Mouse (Mus musculus) ES-Bruce4 (cell line): Measurements from ENCODE around the gene Sqstm1. TPM values are rescaled to one million over a fixed set of nuclear protein-coding genes. Genes with fewer than 3 reads are reported as not detected.

Source experiments
- H3K27ac ChIP-seq: 2 replicates; pipeline ENCODE4 v1.5.1; 2012; ENCODE audit warnings: low read length, inconsistent platforms; ENCODE audit not compliant: insufficient read depth
- H3K27me3 ChIP-seq: 2 replicates; pipeline ENCODE4 v1.6.1; 2012; ENCODE audit warnings: mild to moderate bottlenecking, low read length, inconsistent platforms; ENCODE audit not compliant: control insufficient read depth, poor library complexity, insufficient read depth, severe bottlenecking
- H3K36me3 ChIP-seq: 2 replicates; pipeline ENCODE4 v1.6.1; 2012; ENCODE audit warnings: inconsistent platforms, mild to moderate bottlenecking, low read length, moderate library complexity; ENCODE audit not compliant: control insufficient read depth, poor library complexity, insufficient read depth, severe bottlenecking
- H3K4me1 ChIP-seq: one replicate; pipeline ENCODE4 v1.8.1; 2011; ENCODE audit warnings: low read length; ENCODE audit not compliant: control insufficient read depth, insufficient read depth
- H3K4me3 ChIP-seq: 2 replicates; pipeline ENCODE4 v1.5.1; 2011; ENCODE audit warnings: low read depth, mild to moderate bottlenecking, low read length
- H3K9ac ChIP-seq: 2 replicates; pipeline ENCODE4 v1.6.1; 2012; ENCODE audit warnings: low read depth, mild to moderate bottlenecking, inconsistent platforms; ENCODE audit not compliant: poor library complexity, severe bottlenecking
- H3K9me3 ChIP-seq: replicated peaks from 2 replicates; pipeline ENCODE4 v1.6.1; 2012; ENCODE audit warnings: mild to moderate bottlenecking, low read length, inconsistent platforms; ENCODE audit not compliant: control insufficient read depth, poor library complexity, insufficient read depth, severe bottlenecking
- CTCF ChIP-seq: IDR thresholded peaks from one replicate; pipeline ENCODE4 v1.8.1; 2011; ENCODE audit warnings: low read depth, low read length
- EP300 ChIP-seq: IDR thresholded peaks from 2 replicates; pipeline ENCODE4 v1.6.1; 2011; ENCODE audit warnings: low read depth, low read length; ENCODE audit not compliant: insufficient read depth
- POLR2A ChIP-seq: IDR thresholded peaks from one replicate; pipeline ENCODE4 v1.8.1; 2011; ENCODE audit warnings: low read length; ENCODE audit not compliant: insufficient read depth
- polyA plus RNA-seq: library from polyadenylated mRNA; stranded (reverse); fragments of >200 nt; gene quantifications from 2 replicates; pipeline ENCODE4 v1.2.4, GENCODE M21; 2011; ENCODE audit warnings: low read depth; ENCODE audit not compliant: missing spikeins, insufficient read depth, insufficient read length

Gene Sqstm1
- polyA plus RNA-seq, 1 experiment = 259 TPM

DNA sequence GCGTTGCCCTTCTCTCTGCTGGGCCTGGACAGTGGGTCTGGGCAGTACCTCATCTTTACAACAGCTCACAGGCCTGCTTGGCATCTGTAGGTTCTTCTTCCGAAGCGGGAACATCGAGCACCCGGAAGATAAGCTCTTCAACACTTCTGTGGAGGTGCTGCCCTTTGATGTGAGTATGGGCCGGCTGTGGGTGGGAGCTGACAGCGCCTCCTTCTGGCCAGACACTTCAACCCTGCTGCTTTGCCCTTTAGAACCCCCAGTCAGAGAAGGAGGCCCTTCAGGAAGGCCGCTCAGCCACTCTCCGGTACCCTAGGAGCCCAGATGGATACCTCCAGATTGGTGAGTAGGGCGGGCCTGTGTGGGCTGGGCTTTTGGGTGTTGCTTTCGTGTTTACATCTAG, 23.4 kb upstream of the Sqstm1 start:
- H3K27ac ChIP-seq = no peak overlapping the region
- TF ChIP-seq CTCF (peak; percentile 58), POLR2A (no peak)
- H3K4me3 ChIP-seq = no peak overlapping the region
- peaks cover 8% of the 10 kb centered on the region for H3K4me1 ChIP-seq
- no peaks in the 10 kb centered on the region for H3K9me3 ChIP-seq
- no peaks in the 10 kb centered on the region for H3K36me3 ChIP-seq
- no peak overlapping the region for H3K9ac ChIP-seq
- no peaks in the 10 kb centered on the region for H3K27me3 ChIP-seq

DNA sequence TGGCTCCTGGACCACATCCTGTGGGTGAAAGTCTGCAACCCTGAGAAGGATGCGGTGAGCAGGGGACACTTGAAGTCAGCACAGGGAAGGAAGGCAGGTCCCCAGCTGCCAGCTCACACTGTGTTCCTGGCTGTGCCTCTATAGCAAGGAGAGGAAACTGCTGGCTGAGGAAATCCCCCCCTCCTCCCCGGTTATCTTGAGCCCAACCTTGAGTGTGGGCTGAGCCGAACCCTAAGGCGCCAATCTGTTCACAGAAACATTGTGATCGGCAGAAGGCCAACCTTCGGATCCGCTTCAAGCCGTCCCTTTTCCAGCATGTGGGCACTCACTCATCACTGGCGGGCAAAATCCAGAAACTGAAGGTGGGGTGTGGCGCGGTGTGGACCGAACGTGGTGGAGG, 22.4 kb upstream of the Sqstm1 start:
- Histone ChIP-seq H3K4me1 (peaks cover 7% of the 10 kb centered on the region), H3K4me3 (no peak overlapping the region), H3K27me3 (no peaks in the 10 kb centered on the region), H3K36me3 (no peaks in the 10 kb centered on the region), H3K9me3 (no peaks in the 10 kb centered on the region), H3K9ac (no peak overlapping the region), H3K27ac (no peak overlapping the region)
- TF ChIP-seq CTCF (no peak), EP300 (no peak), POLR2A (no peak)

DNA sequence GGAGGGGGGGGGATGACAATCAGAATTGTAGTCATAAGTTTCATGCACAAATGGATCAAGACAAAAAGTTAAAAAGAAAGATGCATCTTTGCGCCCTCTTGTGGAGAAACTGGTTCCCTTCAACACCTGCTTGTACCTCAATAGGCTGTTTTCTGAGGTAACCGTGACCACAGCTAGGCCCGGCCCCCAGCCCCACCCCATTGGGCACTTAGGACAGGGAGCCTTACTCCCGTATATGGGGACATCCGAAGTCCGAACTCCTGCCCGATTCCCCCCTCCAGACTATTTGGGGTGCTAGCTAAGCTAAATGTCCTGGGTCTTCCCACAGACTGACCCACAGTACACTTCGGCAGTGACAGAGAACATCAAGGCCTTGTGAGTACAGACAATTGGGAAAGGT, 20.8 kb upstream of the Sqstm1 start:
- H3K27ac ChIP-seq = no peak overlapping the region
- no peaks in the 10 kb centered on the region for H3K9me3 ChIP-seq
- H3K9ac ChIP-seq = no peak overlapping the region
- no peaks in the 10 kb centered on the region for H3K27me3 ChIP-seq
- TF ChIP-seq EP300 = no peak
- TF ChIP-seq CTCF = peak; percentile 33
- peaks cover 8% of the 10 kb centered on the region for H3K4me1 ChIP-seq
- H3K36me3 ChIP-seq = no peaks in the 10 kb centered on the region
- no peak overlapping the region for H3K4me3 ChIP-seq

DNA sequence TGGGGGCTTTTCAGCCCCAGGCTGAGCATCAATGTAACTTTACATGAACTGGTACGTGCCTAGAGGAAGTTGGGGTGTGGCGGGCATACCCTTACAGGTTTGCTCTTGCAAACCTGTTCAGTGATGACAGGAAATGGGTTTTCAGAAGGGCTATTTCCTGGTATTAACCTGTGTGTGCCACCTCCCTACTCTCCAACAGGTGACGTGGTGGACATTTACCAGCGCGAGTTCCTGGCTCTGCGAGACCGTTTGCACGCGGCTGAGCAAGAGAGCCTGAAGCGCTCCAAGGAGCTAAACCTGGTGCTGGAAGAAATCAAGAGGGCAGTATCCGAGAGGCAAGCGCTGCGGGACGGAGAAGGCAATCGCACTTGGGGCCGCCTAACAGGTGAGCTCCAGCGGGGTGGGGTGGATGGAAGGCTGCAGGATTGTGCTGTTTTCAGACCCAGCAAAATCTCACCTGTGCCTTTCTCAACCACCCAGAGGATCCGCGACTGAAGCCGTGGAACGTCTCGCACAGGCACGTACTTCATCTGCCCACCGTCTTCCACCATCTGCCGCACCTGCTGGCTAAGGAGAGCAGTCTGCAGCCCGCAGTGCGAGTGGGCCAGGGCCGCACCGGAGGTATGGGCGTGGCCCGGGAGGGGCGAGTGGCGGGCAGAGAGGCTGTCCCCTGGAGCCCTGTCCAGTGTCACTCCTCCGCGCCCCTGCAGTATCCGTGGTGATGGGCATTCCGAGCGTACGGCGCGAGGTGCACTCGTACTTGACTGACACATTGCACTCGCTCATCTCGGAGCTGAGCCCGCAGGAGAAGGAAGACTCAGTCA, 20.1 kb upstream of the Sqstm1 start:
- Histone ChIP-seq H3K9me3 (no peaks in the 10 kb centered on the region), H3K9ac (no peak overlapping the region), H3K27me3 (no peaks in the 10 kb centered on the region), H3K27ac (no peak overlapping the region), H3K36me3 (no peaks in the 10 kb centered on the region), H3K4me3 (peak overlapping the region; percentile 8), H3K4me1 (peaks cover 8% of the 10 kb centered on the region)
- TF ChIP-seq POLR2A (no peak), EP300 (no peak), CTCF (no peak)

DNA sequence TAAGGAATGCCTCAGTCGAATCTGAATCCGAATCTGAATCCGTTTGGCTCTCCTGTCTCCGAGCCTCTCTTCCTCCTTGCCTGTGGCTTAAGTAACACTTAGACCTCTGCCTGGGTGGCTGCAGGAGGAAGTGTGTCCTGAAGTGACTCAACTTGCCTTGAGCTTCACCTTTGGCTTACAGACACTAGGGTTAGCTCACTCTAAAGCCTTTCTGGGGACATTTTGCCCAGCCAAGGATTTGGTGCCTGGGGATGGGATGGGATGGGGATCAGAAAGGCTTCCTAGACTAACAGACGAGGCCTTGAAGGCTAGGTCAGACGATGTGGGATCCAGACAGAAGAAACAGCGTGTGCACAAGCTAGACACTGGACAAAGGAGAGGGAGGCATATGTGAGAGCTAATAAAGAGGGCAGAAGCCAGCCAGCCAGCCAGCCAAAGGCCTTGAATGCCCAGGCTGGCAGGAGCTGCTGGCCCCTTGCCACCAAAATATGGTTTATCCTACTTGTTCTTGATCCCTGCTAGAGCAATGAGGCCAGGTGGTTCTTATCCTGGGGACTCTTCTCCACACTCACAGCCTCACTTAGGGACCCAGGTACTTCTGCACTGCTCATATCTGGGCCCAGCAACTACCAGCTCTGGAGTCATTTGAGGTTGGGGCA, 18.8 kb upstream of the Sqstm1 start:
- H3K4me3 ChIP-seq = no peak overlapping the region
- H3K9me3 ChIP-seq = no peaks in the 10 kb centered on the region
- H3K9ac ChIP-seq = no peak overlapping the region

DNA sequence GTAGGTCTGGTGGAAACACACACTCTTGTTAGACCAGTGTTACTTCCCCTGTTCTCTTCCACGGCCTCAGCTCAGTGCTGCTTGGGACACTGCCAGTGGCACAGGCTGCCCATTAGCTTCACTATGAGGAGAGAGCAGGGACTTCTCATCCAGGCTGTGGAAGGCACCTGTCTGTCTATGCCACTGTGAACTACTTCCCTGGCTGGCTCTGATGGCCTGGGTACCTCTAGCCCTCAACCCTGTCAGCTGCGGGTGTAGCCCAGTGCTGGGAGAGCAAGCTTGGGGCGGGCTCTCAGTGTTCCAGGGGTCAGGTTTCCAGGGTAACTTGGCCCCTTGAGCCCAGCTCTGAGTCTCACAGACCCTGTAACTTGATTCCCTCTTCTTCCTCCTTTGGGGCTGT, 18.1 kb upstream of the Sqstm1 start:
- TF ChIP-seq POLR2A (no peak), CTCF (no peak), EP300 (no peak)
- H3K27me3 ChIP-seq = no peaks in the 10 kb centered on the region
- H3K4me3 ChIP-seq = no peak overlapping the region
- H3K9me3 ChIP-seq = no peaks in the 10 kb centered on the region
- no peaks in the 10 kb centered on the region for H3K36me3 ChIP-seq
- H3K27ac ChIP-seq = no peak overlapping the region
- peaks cover 8% of the 10 kb centered on the region for H3K4me1 ChIP-seq
- no peak overlapping the region for H3K9ac ChIP-seq

More for the DNA sequence above, 18.8 kb upstream of the Sqstm1 start:
- Histone ChIP-seq H3K4me1 (peaks cover 8% of the 10 kb centered on the region), H3K36me3 (no peaks in the 10 kb centered on the region), H3K27ac (no peak overlapping the region), H3K27me3 (no peaks in the 10 kb centered on the region)
- TF ChIP-seq POLR2A = no peak
- TF ChIP-seq EP300 = no peak
- no peak for TF ChIP-seq CTCF
